In genomic region chr9:43127101-43127787, GRCm38 (mm10) we compare ENCODE assay signal across 10 mouse cellular contexts. TPM values are rescaled to one million over a fixed set of nuclear protein-coding genes. Genes with fewer than 3 reads are reported as not detected.
DNase-seq lines count a peak whose midpoint lies in the region; ATAC-seq lines count a peak whose summit lies in the region.
"Had no signal": no experiment of that assay in that cellular context is flagged by ENCODE, and none has a peak within 500 bp of the region (broad histone marks: within the 10 kb centered on the region; RNA-seq: fewer than 3 reads in every experiment).

No protein-coding gene starts in this region.

- H3K9me3 ChIP-seq in kidney, embryonic 15.5 days (replicated peaks): no peaks in the 10 kb centered on the region
- no peaks in the 10 kb centered on the region for H3K9me3 ChIP-seq in midbrain, embryonic 15.5 days
- H3K9me3 ChIP-seq: neural tube, embryonic 13.5 days had no signal

- no peaks in the 10 kb centered on the region for H3K27me3 ChIP-seq in kidney, embryonic 15.5 days
- no peaks in the 10 kb centered on the region for H3K27me3 ChIP-seq in midbrain, embryonic 15.5 days (replicated peaks)
- H3K27me3 ChIP-seq: neural tube, embryonic 13.5 days had no signal

- no peak overlapping the region for H3K4me2 ChIP-seq in kidney, embryonic 15.5 days
- H3K4me2 ChIP-seq in midbrain, embryonic 15.5 days: no peak overlapping the region
- H3K4me2 ChIP-seq: neural tube, embryonic 13.5 days had no signal

- H3K9ac ChIP-seq in kidney, embryonic 15.5 days: no peak overlapping the region
- no peak overlapping the region for H3K9ac ChIP-seq in midbrain, embryonic 15.5 days
- H3K9ac ChIP-seq: neural tube, embryonic 13.5 days had no signal

- no peak for ATAC-seq in kidney, embryonic 15.5 days (replicated peaks; ENCODE audit: low FRiP score)
- ATAC-seq in midbrain, embryonic 15.5 days (replicated peaks): no peak
- no peak for ATAC-seq in erythroid progenitor cell, adult 5-6 weeks (replicated peaks; ENCODE audit: low FRiP score, poor library complexity, severe bottlenecking)
- ATAC-seq: hindbrain, postnatal 0 days had no signal

- no peaks in the 10 kb centered on the region for H3K36me3 ChIP-seq in kidney, embryonic 15.5 days
- H3K36me3 ChIP-seq in midbrain, embryonic 15.5 days (replicated peaks): no peaks in the 10 kb centered on the region
- H3K36me3 ChIP-seq: neural tube, embryonic 13.5 days had no signal

- H3K4me3 ChIP-seq in kidney, embryonic 15.5 days (replicated peaks): no peak overlapping the region
- no peak overlapping the region for H3K4me3 ChIP-seq in midbrain, embryonic 15.5 days
- H3K4me3 ChIP-seq: neural tube, embryonic 13.5 days had no signal

- peaks cover 15% of the 10 kb centered on the region for H3K4me1 ChIP-seq in kidney, embryonic 15.5 days
- H3K4me1 ChIP-seq in midbrain, embryonic 15.5 days: no peaks in the 10 kb centered on the region

- 74% methylated on average over 10 of the region's 10 CpGs for WGBS in kidney, embryonic 15.5 days
- WGBS in midbrain, embryonic 15.5 days: 69% methylated on average over 10 of the region's 10 CpGs

- peak; percentile 48 for DNase-seq in kidney, adult 18-20 months
- peak; percentile 68 for DNase-seq in adrenal gland, adult 2 months
- DNase-seq in heart, adult 9 months (ENCODE audit: low spot score in 2 of 2): peak; percentile 83 to 89
- peak; percentile 70 for DNase-seq in lung, postnatal 10 days
- DNase-seq in frontal cortex, postnatal 10 days (ENCODE audit: low spot score in 2 of 2): no peak

- no peak overlapping the region for H3K27ac ChIP-seq in kidney, embryonic 15.5 days
- H3K27ac ChIP-seq in midbrain, embryonic 15.5 days: no peak overlapping the region
- H3K27ac ChIP-seq: hindbrain, postnatal 0 days; neural tube, embryonic 13.5 days had no signal

RNA-seq across cellular contexts. Expression of gene Tmem136, which starts 10.9 kb away (rescaled TPM):
- 7.5 and 8.6 TPM in 2 replicates for polyA plus RNA-seq in kidney, embryonic 15.5 days (2015; fragmentation: Nextera tagmentation; extraction: Ambion mirVana)
- total RNA-seq in adrenal gland, adult 2 months (2021): 10 to 100 TPM in 1 of 2 experiments, 1 to 10 TPM in 1; 3.3 to 11.0 TPM
- polyA plus RNA-seq in adrenal gland, adult 2 months (2012; rRNA removed): 5.2 and 5.8 TPM in 2 replicates
- polyA plus RNA-seq in midbrain, embryonic 15.5 days (2015; fragmentation: Nextera tagmentation; extraction: Ambion mirVana): 10.5 and 13.0 TPM in 2 replicates
- total RNA-seq in erythroid progenitor cell, adult 5-6 weeks (2015; ENCODE audit: low replicate concordance): 12.2 TPM in 1 of 2 replicates, not detected in the other
- 0.77 TPM in 1 of 2 replicates, not detected in the other for total RNA-seq in erythroid progenitor cell, adult 5-6 weeks (2017; ENCODE audit: low replicate concordance)

RNA-seq across cellular contexts. Expression of gene Arhgef12, which starts 20.2 kb away (rescaled TPM):
- polyA plus RNA-seq in kidney, embryonic 15.5 days (2015; fragmentation: Nextera tagmentation; extraction: Ambion mirVana): 14.6 and 15.5 TPM in 2 replicates
- total RNA-seq in adrenal gland, adult 2 months (2021): 100 to 1,000 TPM; 119 to 126 TPM
- polyA plus RNA-seq in adrenal gland, adult 2 months (2012; rRNA removed): 21.3 and 25.2 TPM in 2 replicates
- 24.8 and 29.1 TPM in 2 replicates for polyA plus RNA-seq in midbrain, embryonic 15.5 days (2015; fragmentation: Nextera tagmentation; extraction: Ambion mirVana)
- 139 and 161 TPM in 2 replicates for total RNA-seq in erythroid progenitor cell, adult 5-6 weeks (2015; ENCODE audit: low replicate concordance)
- total RNA-seq in erythroid progenitor cell, adult 5-6 weeks (2017; ENCODE audit: low replicate concordance): 204 and 206 TPM in 2 replicates

Comparison
In these comparisons a context has a peak if more than half of its experiments do, and no peak if none do; other contexts are left out.
1. DNase-seq: peak in kidney, adult 18-20 months (single experiment), adrenal gland, adult 2 months (single experiment), heart, adult 9 months (2 of 2) and lung, postnatal 10 days (single experiment); none in frontal cortex, postnatal 10 days (0 of 2).